Mouse (Mus musculus) CD4-positive helper T cell, adult 2 months (primary cell): ENCODE measurements around the gene Enho.

Experiments
- DNase-seq: peaks from one replicate; pipeline ENCODE4 v3.0.0-alpha.2; 2012; ENCODE audit warnings: low read depth, missing footprints, low spot score

Gene Enho

DNA sequence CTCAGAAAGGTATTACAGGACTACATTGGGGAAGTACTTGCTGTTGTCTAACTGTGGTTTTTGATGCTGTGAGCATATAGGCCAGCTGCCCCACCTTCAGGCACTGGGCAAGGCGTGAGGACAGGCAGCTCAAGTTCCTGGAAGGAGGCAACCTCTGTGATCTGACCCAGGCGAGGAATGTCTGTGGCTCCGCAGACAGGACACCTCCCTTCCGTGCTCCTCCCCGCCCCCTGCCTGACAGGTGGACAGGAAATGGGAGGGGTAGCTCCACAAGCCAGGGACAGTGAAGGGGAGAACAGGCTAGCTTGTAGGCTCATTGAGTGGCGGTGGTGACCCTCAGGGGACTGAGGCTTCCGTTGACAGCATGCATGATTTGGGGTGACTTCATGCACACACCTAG lies 24.4 kb upstream of the Enho start:
- DNase-seq = no peak

DNA sequence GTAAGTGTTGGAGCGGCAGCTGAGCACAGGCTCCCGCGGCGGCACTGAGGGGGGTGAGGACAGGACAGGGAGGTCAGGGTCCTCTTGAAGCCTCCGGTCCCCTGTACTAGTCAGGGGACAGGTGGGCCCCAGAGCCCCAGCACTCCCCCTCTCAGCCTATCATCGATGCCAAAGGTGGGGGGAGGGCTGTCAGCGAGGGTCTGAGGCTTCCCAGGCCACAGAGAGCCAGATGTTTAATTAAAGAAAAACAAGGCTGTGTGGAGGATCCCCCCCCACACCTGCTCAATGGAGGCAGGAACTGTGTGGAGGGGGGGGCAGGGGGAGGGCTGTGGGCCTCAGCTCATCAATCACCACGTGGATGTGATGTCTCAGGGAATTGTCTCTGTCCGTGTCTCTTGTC lies 23.5 kb upstream of the Enho start:
- DNase-seq = no peak

DNA sequence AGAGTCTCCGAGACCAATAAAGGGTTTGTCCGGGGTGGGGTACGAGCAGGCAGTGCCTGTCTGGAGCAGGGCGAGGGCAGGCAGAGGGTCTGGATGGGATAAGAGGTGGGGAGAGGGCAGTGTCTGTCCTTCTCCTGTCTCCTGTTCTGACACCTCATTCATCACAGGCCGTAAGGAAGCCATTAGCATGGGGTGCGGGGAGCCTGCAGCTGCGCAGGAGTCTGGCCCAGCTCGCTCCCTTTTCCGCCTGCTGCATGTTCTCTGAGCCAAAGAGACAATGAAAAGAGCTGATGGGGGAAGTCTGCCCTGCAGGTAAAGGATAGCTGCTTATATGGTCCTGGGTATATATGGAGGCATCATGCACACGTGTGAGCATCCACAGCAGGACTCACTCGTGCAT lies 22.6 kb upstream of the Enho start:
- DNase-seq = no peak

GRCm38 (mm10) chr4:41660851-41661430 lies 20.8 kb upstream of the Enho start:
- DNase-seq = no peak

GRCm38 (mm10) chr4:41659556-41659955 lies 19.4 kb upstream of the Enho start:
- no peak for DNase-seq

DNA sequence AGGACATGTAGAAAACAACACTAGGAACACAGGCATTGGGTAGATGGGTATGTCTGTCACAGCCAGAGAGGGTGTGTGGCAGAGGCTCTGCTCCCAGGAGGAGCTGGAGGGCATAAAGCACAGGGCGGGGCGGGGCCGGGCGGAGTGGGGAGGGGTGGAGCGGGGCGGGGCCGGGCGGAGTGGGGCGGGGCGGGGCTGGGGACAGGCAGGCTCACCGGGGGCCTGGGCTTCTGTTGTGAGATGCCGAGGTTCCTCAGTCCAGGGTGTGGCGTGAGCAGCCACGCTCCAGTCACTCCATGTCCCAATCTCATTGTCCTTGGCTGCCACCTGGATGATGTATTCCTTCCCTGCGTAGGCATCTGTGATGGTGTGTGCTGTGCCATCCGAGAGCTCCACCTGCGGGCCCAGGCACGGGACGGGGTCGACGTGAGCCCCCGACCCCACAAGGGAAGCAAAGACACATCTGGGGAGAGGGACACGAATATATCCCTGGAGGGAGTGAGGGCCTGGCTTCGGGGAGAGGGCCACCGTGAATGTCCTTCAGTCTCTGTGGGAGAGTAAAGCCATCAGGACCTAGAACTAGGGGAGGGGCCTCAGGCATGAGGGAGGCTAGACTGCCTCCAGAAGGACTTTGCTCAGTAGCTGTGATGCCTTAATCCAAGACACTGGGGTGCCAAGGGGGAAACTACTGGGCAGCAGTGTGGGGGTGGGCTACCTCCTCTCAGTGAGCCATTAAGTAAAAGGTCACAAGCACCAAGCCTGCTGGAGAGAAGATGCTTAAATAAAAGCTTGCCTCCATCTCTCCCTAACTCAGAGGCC lies 18.7 kb upstream of the Enho start:
- no peak for DNase-seq

DNA sequence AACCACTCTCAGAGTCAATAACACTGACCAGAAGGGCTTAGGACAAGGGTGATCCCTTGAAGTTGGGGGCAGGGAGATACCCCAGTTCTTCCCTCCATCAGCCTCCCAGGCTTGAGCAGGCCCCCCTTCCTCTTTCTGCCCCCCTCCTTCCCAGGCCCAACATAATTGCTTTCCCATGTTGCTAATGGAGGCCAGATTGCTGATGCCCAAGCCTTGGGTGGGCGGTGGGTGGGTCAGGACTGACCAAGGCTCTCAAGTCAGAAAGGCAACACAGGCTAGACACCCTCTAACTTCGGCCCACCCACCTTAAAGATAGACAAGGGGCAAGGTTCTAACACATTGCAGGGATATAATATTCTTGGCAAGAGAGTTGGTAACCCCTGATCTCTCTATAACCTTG lies 15.4 kb upstream of the Enho start:
- no peak for DNase-seq

DNA sequence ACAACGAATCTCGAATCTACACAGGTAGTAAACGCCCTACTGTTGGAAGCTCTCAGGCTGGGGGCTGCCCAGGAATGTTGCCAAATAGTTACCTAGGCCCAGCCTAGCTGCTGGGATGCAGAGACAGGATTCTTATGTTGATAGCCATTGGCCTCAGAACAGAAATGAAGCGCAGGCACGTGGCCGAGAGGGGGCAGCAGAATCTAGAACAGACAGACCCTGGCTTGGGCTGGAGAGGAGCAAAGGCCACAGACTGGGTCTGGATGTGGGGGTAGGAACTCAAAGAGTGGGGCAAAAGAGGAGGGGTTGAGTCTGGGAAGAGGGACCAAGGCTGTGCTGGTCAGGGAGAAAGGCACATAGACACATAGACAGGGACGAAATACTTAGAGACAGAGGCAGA lies 14.1 kb upstream of the Enho start:
- DNase-seq = no peak

DNA sequence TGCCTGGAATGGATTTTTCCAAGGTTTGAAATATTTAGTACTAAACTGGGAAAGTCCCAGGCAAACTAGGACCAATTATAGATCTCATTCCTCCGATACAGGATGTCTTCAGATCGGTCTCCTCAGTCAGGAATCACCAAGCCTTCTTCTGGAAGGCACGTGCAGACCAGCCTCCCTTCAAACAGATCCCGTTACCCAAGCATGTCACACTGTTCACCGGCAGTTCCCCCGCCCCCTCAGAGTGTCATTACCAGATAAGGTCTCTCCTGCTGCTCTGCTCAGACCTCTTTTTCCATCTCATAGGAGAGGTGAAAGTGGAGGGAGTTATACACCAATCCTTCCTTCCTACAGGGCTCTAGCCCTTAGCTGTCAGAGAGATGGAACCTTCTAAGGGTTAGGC lies 13.6 kb upstream of the Enho start:
- DNase-seq = no peak

- peak; percentile 46 for DNase-seq
Measured at GRCm38 (mm10) chr4:41653296-41653695, 13.2 kb upstream of the Enho start.

GRCm38 (mm10) chr4:41648627-41649026 lies 8.5 kb upstream of the Enho start:
- DNase-seq = no peak

GRCm38 (mm10) chr4:41648157-41648556 lies 8.0 kb upstream of the Enho start:
- DNase-seq = no peak

DNA sequence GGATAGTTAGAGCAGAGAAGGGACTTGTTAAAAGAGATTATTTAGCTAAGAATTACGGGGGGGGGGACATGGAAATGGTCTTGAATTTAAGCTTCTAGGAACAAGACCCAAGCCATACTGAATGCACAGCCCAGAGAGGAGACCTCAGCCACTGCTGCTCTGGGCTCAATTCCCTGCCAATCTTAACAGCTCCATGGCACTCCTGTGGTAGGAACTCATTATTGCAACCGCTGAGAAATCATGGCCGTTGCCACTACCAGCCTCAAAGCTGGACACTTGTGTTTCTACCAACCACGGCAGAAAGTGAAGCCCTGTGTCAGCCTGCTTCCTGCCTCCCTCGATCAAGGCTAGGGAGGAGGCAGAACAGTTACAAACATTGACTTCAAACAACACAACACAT lies 5.4 kb upstream of the Enho start:
- DNase-seq = no peak

DNA sequence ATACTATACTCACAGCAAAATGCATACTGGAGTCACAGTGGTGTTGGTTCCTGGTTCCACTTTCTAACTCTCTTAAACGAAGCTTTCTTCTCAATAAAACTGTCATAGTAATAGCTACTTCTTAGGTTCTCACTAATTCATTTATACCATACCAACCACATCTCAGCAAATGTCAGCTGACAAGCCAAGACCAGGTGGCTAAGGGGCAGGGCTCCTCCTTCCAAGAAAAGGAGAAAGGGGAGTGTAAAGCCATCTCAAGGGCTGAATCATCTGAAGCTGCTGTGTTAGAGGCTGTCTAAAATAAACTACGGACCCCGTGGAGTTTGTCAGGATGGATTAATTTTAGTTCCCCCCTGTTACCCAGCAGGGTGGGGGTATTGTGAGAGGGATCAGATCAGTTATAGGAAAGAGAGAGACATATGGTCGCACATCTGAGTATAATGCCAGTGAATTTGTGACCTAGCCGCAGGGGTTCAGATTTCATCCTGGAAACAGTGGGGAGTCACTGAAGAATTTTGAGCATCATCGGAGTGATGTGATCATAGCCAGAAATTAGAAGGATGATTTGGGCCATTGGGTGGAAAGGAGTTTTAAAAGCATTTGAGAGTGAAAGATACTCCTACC lies 1.2 kb upstream of the Enho start:
- DNase-seq = no peak

DNA sequence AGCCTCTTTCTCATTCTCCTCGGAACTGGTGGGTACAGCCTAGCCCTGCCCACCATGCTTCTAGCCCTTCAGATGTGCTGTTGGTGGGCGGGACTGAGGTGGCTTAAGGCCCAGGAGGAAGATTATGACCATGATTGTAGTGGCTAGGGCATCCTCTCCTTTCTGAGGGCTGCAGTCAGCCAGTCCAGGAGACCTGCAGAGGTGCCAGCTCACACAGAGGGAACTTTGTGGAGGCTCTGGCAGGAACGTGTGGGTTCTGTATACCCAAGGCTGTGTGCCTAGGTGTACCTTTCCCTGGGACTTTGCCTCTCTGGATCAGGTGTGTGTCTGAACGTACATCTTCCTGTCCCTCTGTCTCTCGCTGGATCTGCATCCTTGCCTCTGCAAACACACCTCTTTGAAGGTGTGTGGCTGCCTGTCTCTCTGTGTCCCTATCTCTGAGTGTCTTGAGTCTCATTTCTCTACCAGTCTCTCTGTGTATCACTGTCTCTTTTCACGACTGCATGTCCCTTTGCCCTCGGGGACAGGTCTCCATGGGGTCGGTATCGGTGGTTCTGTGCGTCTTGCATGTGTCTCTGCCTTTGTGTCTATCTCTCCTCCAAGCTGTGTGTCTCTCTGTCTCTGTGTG lies 796 bp downstream of the Enho start:
- peak; percentile 21 for DNase-seq

- no peak for DNase-seq
Measured at GRCm38 (mm10) chr4:41638828-41639213, 1.3 kb downstream of the Enho start.

GRCm38 (mm10) chr4:41638186-41638731 lies 1.9 kb downstream of the Enho start:
- DNase-seq = no peak

- DNase-seq = no peak
Measured at GRCm38 (mm10) chr4:41636882-41637635, 3.1 kb downstream of the Enho start.

GRCm38 (mm10) chr4:41636366-41636765 lies 3.8 kb downstream of the Enho start:
- no peak for DNase-seq

DNA sequence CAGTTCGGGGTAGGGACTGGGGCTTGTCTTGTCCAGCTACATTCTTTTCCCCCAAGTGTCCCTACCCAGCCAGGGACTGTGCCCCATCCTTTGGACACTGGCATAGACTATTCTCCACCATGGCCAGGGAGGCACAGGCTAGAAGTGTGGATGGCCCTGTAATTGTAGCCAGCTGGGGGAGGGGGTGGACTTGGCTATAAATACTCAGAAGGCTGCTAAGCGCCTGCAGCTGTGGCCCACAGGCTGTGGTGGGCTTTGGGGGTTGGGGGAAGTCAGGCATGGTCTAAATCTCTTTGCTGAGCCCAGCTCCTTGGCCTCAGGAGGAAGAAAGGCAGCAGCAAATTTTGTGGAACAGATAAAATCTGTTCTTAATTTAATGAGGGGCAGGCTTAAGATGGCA lies 4.2 kb downstream of the Enho start:
- DNase-seq = no peak

GRCm38 (mm10) chr4:41635224-41635623 lies 4.9 kb downstream of the Enho start:
- no peak for DNase-seq

DNA sequence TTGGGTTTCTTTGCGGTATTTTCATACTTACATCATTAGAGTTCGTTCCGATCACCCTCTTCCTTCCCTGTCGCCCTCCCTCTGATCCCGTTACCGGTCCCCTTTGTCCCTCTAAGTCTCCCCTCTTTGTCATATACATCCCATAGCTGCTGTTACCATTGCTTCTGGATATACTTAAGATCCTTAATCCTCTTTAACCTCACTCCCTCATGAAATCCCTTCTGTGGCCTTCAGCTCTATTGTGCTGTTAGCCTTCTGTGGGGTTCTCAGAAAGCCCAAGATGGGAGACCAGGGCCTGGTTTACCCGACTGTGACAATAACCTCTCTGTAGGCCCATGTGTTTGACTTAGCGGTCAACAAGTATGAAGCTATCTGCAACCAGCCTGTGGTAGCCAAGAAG lies 5.5 kb downstream of the Enho start:
- no peak for DNase-seq
